Mouse (Mus musculus) lung, embryonic 14.5 days (tissue): ENCODE data around the gene Defb25. TPM values are rescaled to one million over a fixed set of nuclear protein-coding genes. Genes with fewer than 3 reads are reported as not detected.

Experiments used
- ATAC-seq: fragments of 200-750 bp; cut with Nextera tagmentation; 2 replicates; pipeline ENCODE4 v1.8.0; 2017; ENCODE audit warnings: mild to moderate bottlenecking, moderate TSS enrichment, moderate library complexity; ENCODE audit not compliant: insufficient read depth
- DNase-seq: peaks from one replicate; pipeline ENCODE4 v3.0.0-alpha.2; 2015
- H3K27ac ChIP-seq: fragments of 300-500 bp; sonication (generic); 2 replicates; pipeline ENCODE4 v1.5.1; 2014; ENCODE audit warnings: low read depth, mild to moderate bottlenecking, moderate library complexity
- H3K27me3 ChIP-seq: fragments of 300-500 bp; sonication (generic); 2 replicates; pipeline ENCODE4 v1.6.1; 2014; ENCODE audit warnings: low read length, control low read depth; ENCODE audit not compliant: insufficient read depth
- H3K36me3 ChIP-seq: fragments of 300-500 bp; sonication (generic); 2 replicates; pipeline ENCODE4 v1.6.1; 2014; ENCODE audit warnings: control low read depth; ENCODE audit not compliant: insufficient read depth
- H3K4me1 ChIP-seq: fragments of 300-500 bp; sonication (generic); 2 replicates; pipeline ENCODE4 v1.6.1; 2014; ENCODE audit warnings: antibody characterized with exemption, control low read depth; ENCODE audit not compliant: insufficient read depth
- H3K4me2 ChIP-seq: fragments of 300-500 bp; sonication (generic); 2 replicates; pipeline ENCODE4 v1.6.1; 2014; ENCODE audit warnings: mild to moderate bottlenecking
- H3K4me3 ChIP-seq: fragments of 300-500 bp; sonication (generic); 2 replicates; pipeline ENCODE4 v1.5.1; 2014; ENCODE audit warnings: low read depth, low read length
- H3K9ac ChIP-seq: fragments of 300-500 bp; sonication (generic); 2 replicates; pipeline ENCODE4 v1.6.1; 2014
- H3K9me3 ChIP-seq: fragments of 300-500 bp; sonication (generic); 2 replicates; pipeline ENCODE4 v1.6.1; 2016; ENCODE audit warnings: low read depth, low read length, control low read depth
- CTCF ChIP-seq: IDR thresholded peaks from 2 replicates; pipeline ENCODE4 v1.5.1; 2016; ENCODE audit warnings: antibody characterized with exemption, low read depth
- WGBS: fragments of 180-500 bp; shearing (Covaris S2); extraction: QIAGEN DNeasy Blood & Tissue Kit; methylation state at CpG from one replicate; pipeline ENCODE4 v1.1.7; 2014; 5-methylcytosine and 5-hydroxymethylcytosine counted together
- polyA plus RNA-seq: library from polyadenylated mRNA; unstranded; fragments of >200 nt; fragmentation: Nextera tagmentation; extraction: Ambion mirVana; gene quantifications from 2 replicates; pipeline ENCODE4 v1.2.1, GENCODE M21; 2014

Defb25 gene
- polyA plus RNA-seq, 1 experiment from 2014 or later: 0.86 TPM

- Histone ChIP-seq H3K9ac (no peak overlapping the region), H3K4me2 (no peak overlapping the region), H3K27ac (no peak overlapping the region), H3K9me3 (no peaks in the 10 kb centered on the region), H3K4me1 (no peaks in the 10 kb centered on the region), H3K36me3 (no peaks in the 10 kb centered on the region), H3K27me3 (no peaks in the 10 kb centered on the region), H3K4me3 (no peak overlapping the region)
- no peak for DNase-seq
- no peak for TF ChIP-seq CTCF
- 69% methylated on average over 6 of the region's 6 CpGs for WGBS
- ATAC-seq: no peak
Measured at GRCm38 (mm10) chr2:152600076-152600475, 22.8 kb downstream of the Defb25 start.

GRCm38 (mm10) chr2:152599299-152599698, 23.6 kb downstream of the Defb25 start, which contains the start of gene Defb45:
TSS of gene Defb45 (minus strand) at chr2:152599399.
- TF ChIP-seq CTCF: no peak
- no peak within 1 kb of the TSS for H3K4me2 ChIP-seq
- no peak within 1 kb of the TSS for H3K4me3 ChIP-seq
- ATAC-seq (no peak), DNase-seq (no peak)
- no peaks in the 10 kb centered on the region for H3K9me3 ChIP-seq
- 53% methylated on average over 7 of the region's 7 CpGs for WGBS
- H3K27me3 ChIP-seq: no peaks in the 10 kb centered on the region
- no peaks in the 10 kb centered on the region for H3K4me1 ChIP-seq
- H3K27ac ChIP-seq: no peak within 1 kb of the TSS
- no peaks in the 10 kb centered on the region for H3K36me3 ChIP-seq
- no peak within 1 kb of the TSS for H3K9ac ChIP-seq

- Histone ChIP-seq H3K36me3 (no peaks in the 10 kb centered on the region), H3K27ac (no peak overlapping the region), H3K9ac (no peak overlapping the region), H3K4me1 (no peaks in the 10 kb centered on the region), H3K4me2 (no peak overlapping the region), H3K9me3 (no peaks in the 10 kb centered on the region), H3K27me3 (no peaks in the 10 kb centered on the region), H3K4me3 (no peak overlapping the region)
- DNase-seq: no peak
- WGBS: 29% methylated on average over 6 of the region's 6 CpGs
- no peak for ATAC-seq
- TF ChIP-seq CTCF: no peak
Measured at GRCm38 (mm10) chr2:152589021-152589420, 33.8 kb downstream of the Defb25 start.

GRCm38 (mm10) chr2:152588450-152588849, 34.4 kb downstream of the Defb25 start:
- no peak for TF ChIP-seq CTCF

GRCm38 (mm10) chr2:152586926-152587560, 35.8 kb downstream of the Defb25 start:
- H3K9me3 ChIP-seq: no peaks in the 10 kb centered on the region
- DNase-seq (peak; percentile 23), ATAC-seq (no peak)
- H3K27ac ChIP-seq: no peak overlapping the region
- H3K4me3 ChIP-seq: no peak overlapping the region
- TF ChIP-seq CTCF: peak; percentile 49; the same call in 1 of the 2 replicates
- no peaks in the 10 kb centered on the region for H3K27me3 ChIP-seq
- H3K4me1 ChIP-seq: no peaks in the 10 kb centered on the region
- WGBS: 64% methylated on average over 4 of the region's 4 CpGs
- H3K36me3 ChIP-seq: no peaks in the 10 kb centered on the region
- H3K9ac ChIP-seq: no peak overlapping the region
- H3K4me2 ChIP-seq: no peak overlapping the region

More at GRCm38 (mm10) chr2:152588450-152588849, 34.4 kb downstream of the Defb25 start:
- ATAC-seq: no peak
- Histone ChIP-seq H3K9ac (no peak overlapping the region), H3K27ac (no peak overlapping the region), H3K9me3 (no peaks in the 10 kb centered on the region), H3K36me3 (no peaks in the 10 kb centered on the region), H3K4me2 (no peak overlapping the region), H3K4me3 (no peak overlapping the region), H3K27me3 (no peaks in the 10 kb centered on the region), H3K4me1 (no peaks in the 10 kb centered on the region)
- DNase-seq: no peak
- 29% methylated on average over 2 of the region's 2 CpGs for WGBS

GRCm38 (mm10) chr2:152580612-152581011, 42.2 kb downstream of the Defb25 start:
- ATAC-seq: no peak
- Histone ChIP-seq H3K36me3 (no peaks in the 10 kb centered on the region), H3K4me2 (no peak overlapping the region), H3K27me3 (no peaks in the 10 kb centered on the region), H3K9me3 (no peaks in the 10 kb centered on the region), H3K9ac (no peak overlapping the region), H3K4me1 (no peaks in the 10 kb centered on the region), H3K4me3 (no peak overlapping the region), H3K27ac (no peak overlapping the region)
- no peak for TF ChIP-seq CTCF
- DNase-seq: no peak
- 61% methylated on average over 11 of the region's 11 CpGs for WGBS

GRCm38 (mm10) chr2:152580107-152580506, 42.7 kb downstream of the Defb25 start, which contains the start of gene Defb19:
TSS of gene Defb19 (minus strand) at chr2:152580312.
- no peak within 1 kb of the TSS for H3K27ac ChIP-seq
- H3K4me3 ChIP-seq: no peak within 1 kb of the TSS
- no peaks in the 10 kb centered on the region for H3K36me3 ChIP-seq
- ATAC-seq (no peak), DNase-seq (no peak)
- H3K27me3 ChIP-seq: no peaks in the 10 kb centered on the region
- WGBS: 49% methylated on average over 7 of the region's 7 CpGs
- no peak for TF ChIP-seq CTCF
- H3K9ac ChIP-seq: no peak within 1 kb of the TSS
- H3K9me3 ChIP-seq: no peaks in the 10 kb centered on the region
- H3K4me2 ChIP-seq: no peak within 1 kb of the TSS
- H3K4me1 ChIP-seq: no peaks in the 10 kb centered on the region

GRCm38 (mm10) chr2:152573484-152573883, 49.4 kb downstream of the Defb25 start:
- TF ChIP-seq CTCF: no peak
- H3K27me3 ChIP-seq: no peaks in the 10 kb centered on the region
- no peaks in the 10 kb centered on the region for H3K9me3 ChIP-seq
- H3K36me3 ChIP-seq: no peaks in the 10 kb centered on the region
- H3K27ac ChIP-seq: no peak overlapping the region
- H3K9ac ChIP-seq: no peak overlapping the region
- 85% methylated on average over 8 of the region's 8 CpGs for WGBS
- DNase-seq (no peak), ATAC-seq (no peak)
- H3K4me3 ChIP-seq: no peak overlapping the region
- H3K4me2 ChIP-seq: no peak overlapping the region
- H3K4me1 ChIP-seq: no peaks in the 10 kb centered on the region

Other genes starting within 250 kb of the Defb25 start
- gene Nrsn2, start 246.4 kb downstream of the Defb25 start, polyA plus RNA-seq: 0.26 TPM in 1 of 2 replicates, not detected in the other
- gene Sox12, start 225.0 kb downstream of the Defb25 start, polyA plus RNA-seq: 17.2 and 19.4 TPM in 2 replicates
- gene Zcchc3, start 208.0 kb downstream of the Defb25 start, polyA plus RNA-seq: 38.6 and 42.3 TPM in 2 replicates
- gene 6820408C15Rik, start 207.5 kb downstream of the Defb25 start, polyA plus RNA-seq: 0.53 and 1.3 TPM in 2 replicates
- gene Defb23, start 158.4 kb downstream of the Defb25 start, polyA plus RNA-seq: not detected in 2 replicates
- not detected in 2 replicates for gene Defb20, start 146.0 kb downstream of the Defb25 start, polyA plus RNA-seq
- not detected in 2 replicates for gene Defb22, start 132.9 kb downstream of the Defb25 start, polyA plus RNA-seq
- not detected in 2 replicates for gene Defb26, start 111.4 kb downstream of the Defb25 start, polyA plus RNA-seq
- gene Defb28, start 104.8 kb downstream of the Defb25 start, polyA plus RNA-seq: not detected in 2 replicates
- not detected in 2 replicates for gene Defb29, start 83.0 kb downstream of the Defb25 start, polyA plus RNA-seq
- not detected in 2 replicates for gene Gm17416, start 53.7 kb downstream of the Defb25 start, polyA plus RNA-seq
- not detected in 2 replicates for gene Defb21, start 50.3 kb downstream of the Defb25 start, polyA plus RNA-seq
- gene Defb19, start 42.7 kb downstream of the Defb25 start, polyA plus RNA-seq: not detected in 2 replicates
- gene Defb45, start 23.7 kb downstream of the Defb25 start, polyA plus RNA-seq: not detected in 2 replicates
- gene Defb36, start 18.7 kb downstream of the Defb25 start, polyA plus RNA-seq: not detected in 2 replicates
- gene Rem1, start 3.9 kb upstream of the Defb25 start, polyA plus RNA-seq: 6.2 TPM in 2 replicates
- gene H13, start 46.4 kb upstream of the Defb25 start, polyA plus RNA-seq: 97.6 and 98.1 TPM in 2 replicates
- gene Mcts2, start 64.0 kb upstream of the Defb25 start, polyA plus RNA-seq: 28.5 and 32.7 TPM in 2 replicates
- 122 and 123 TPM in 2 replicates for gene Id1, start 113.2 kb upstream of the Defb25 start, polyA plus RNA-seq
- 51.4 and 59.6 TPM in 2 replicates for gene Cox4i2, start 131.1 kb upstream of the Defb25 start, polyA plus RNA-seq
- 102 and 103 TPM in 2 replicates for gene Bcl2l1, start 208.7 kb upstream of the Defb25 start, polyA plus RNA-seq
- 126 and 128 TPM in 2 replicates for gene Tpx2, start 224.9 kb upstream of the Defb25 start, polyA plus RNA-seq